Mouse (Mus musculus): Measurements from ENCODE around the gene Thsd7b.

The Thsd7b gene

DNA sequence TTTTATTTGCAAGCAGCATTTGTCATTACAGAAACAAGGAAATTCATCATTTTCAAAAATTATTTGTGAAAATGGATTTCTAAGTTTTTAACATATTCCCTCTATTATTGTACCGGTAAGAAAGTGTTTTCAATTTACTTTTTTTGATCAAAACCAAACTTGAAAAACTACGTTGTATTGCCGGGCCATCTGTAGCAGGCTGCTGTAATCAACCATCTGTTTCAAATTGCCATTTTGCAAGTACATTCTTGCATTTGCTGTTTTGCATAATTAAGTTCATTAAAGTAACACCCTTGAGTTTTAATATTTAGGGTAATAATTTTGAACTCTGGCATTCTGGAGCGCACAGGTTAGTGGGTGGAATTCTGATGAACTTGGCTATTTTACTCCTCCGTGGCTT is 246.6 kb downstream of the Thsd7b start:
- no peak for DNase-seq (ENCODE audit: low spot score in 2 of 2)

GRCm38 (mm10) chr1:129526967-129527366 is 253.9 kb downstream of the Thsd7b start:
- DNase-seq (ENCODE audit: low spot score in 2 of 2): no peak

GRCm38 (mm10) chr1:129532206-129532605 is 259.1 kb downstream of the Thsd7b start:
- no peak for DNase-seq (ENCODE audit: low spot score in 2 of 2)

DNA sequence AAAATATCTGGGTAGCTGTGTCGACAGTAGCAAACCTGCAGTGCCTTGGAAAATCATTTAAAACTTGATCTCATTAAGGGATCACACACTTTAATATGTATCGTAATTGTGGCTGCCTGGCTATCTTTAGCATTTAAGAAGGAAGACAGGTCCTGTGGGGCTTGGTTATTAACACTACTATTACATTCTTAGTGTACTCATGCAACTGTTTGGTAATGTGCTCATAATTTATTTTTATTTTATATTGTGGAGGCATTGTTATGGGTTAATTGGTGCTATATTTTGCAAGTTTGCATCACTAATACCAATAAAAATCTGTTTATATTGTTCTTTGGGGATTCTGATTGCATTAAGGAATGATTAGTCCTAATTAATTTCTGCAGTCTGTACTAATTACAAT is 265.4 kb downstream of the Thsd7b start:
- DNase-seq (ENCODE audit: low spot score in 2 of 2): no peak

DNA sequence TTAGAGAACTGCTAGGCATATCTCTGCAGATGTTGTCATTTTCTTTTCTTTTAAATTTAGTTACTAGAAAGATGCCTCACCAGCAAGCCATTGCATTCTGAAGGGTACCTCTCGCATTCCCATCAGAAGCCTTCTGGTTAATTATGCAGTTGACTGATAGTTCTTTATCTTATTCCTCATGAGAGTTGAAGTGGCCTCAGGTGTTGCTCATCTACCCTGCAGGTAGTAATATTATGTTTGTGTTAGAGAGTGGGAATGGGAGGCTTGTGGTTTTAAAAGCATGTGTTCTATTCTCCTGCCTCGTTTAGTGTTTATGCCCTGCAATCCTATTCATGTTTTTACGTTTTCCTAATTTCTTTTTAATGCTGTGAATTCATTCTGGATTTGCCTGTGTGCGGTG is 265.9 kb downstream of the Thsd7b start:
- DNase-seq (ENCODE audit: low spot score in 2 of 2): no peak

DNA sequence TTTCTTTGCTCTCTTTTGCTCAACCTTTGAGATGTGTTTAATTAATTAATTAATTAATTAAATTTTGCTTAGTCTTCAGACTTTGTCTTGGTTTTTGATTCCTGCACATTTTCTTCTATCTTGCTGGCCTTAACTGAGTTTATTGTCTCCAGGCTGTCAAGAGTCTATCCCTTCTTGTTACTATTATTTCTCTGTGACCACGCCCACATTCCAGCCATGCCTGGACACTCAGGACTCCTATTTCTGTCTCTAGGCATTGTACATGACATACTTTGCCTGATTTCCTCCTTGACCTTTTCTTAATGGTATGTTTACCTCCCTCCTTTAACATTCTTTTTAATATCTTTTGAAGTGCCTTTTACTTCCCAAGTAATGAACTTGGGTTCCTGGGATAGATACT is 267.6 kb downstream of the Thsd7b start:
- DNase-seq (ENCODE audit: low spot score in 2 of 2): no peak

GRCm38 (mm10) chr1:129542563-129543146 is 269.6 kb downstream of the Thsd7b start:
- DNase-seq (ENCODE audit: low spot score in 2 of 2): no peak

GRCm38 (mm10) chr1:129543169-129543568 is 270.1 kb downstream of the Thsd7b start:
- no peak for DNase-seq (ENCODE audit: low spot score in 2 of 2)

GRCm38 (mm10) chr1:129558054-129558453 is 285.0 kb downstream of the Thsd7b start:
- DNase-seq (ENCODE audit: low spot score in 2 of 2): no peak

- DNase-seq (ENCODE audit: low spot score in 2 of 2): no peak
Measured at GRCm38 (mm10) chr1:129559137-129559536, 286.0 kb downstream of the Thsd7b start.

DNA sequence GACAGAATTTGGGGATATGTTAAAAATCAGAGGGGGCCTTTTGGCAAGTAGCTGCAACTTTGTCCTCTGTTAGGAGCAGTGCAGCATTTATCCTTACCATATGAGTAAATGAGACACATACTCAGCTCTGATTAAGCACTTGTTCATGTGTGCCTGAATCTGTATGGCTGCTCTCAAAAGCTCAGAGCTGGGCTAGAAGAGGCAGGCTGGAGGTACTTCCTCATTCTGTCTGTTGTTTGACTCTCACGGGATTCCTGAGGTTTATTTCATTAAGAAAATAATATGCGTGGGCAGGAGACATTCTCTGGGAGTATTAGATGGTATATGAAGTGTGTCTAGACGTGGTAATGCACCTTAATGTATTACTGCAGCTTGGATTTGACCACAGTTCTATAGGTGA is 286.7 kb downstream of the Thsd7b start:
- DNase-seq (ENCODE audit: low spot score in 2 of 2): no peak

- no peak for DNase-seq (ENCODE audit: low spot score in 2 of 2)
Measured at GRCm38 (mm10) chr1:129562707-129563106, 289.6 kb downstream of the Thsd7b start.

DNA sequence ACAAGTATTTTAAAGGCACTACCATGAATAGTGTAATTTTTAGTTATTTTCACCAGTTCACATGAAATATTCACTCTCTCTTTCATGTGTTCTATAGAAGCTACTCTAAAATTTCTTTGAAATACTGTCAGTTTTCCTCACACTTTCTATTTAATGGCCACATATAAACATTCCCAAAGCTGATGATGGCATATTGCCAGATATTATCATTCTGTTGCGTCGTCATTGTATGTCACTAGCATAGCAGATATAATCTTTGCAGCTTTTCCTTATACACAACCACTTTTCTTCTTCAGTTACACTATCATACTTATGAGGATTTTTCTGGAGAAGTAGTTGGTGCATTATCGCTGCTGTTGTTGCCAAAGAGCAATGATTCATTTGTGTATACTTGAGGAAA is 297.4 kb downstream of the Thsd7b start:
- no peak for DNase-seq (ENCODE audit: low spot score in 2 of 2)

GRCm38 (mm10) chr1:129579955-129580354 is 306.9 kb downstream of the Thsd7b start:
- no peak for DNase-seq (ENCODE audit: low spot score in 2 of 2)

- DNase-seq (ENCODE audit: low spot score in 2 of 2): no peak
Measured at GRCm38 (mm10) chr1:129586635-129587034, 313.5 kb downstream of the Thsd7b start.

DNA sequence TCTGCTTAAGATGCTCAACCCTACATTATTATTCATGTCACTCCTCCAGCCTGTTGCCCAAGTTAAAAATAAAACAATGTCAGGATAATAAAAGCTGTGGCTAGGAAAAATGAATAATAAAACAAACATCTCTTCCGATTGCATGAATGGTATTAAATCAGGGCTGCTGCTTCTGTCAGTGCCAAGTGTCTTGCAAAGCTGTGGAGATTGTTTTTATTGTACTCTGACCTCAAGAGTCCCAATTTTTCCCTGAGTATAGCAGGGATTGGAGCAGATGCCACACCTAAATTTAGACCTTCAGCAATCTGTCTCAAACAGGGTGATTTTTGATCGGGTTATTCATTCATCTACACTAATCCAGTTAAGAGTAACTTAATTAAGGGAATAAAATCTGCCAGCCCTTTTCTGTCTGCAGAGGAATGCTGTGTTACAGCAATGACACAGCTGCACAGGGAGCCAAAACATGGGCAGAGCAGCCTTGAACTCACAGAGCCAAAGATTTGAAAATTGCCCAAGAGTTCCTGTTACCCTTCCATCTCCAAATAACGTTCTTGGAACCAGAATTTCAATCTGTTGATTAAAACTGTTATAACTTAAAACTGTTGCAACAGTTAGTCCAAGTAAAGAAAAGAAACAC is 316.4 kb downstream of the Thsd7b start:
- DNase-seq (ENCODE audit: low spot score in 2 of 2): no peak

GRCm38 (mm10) chr1:129595447-129595846 is 322.3 kb downstream of the Thsd7b start:
- DNase-seq (ENCODE audit: low spot score in 2 of 2): no peak

DNA sequence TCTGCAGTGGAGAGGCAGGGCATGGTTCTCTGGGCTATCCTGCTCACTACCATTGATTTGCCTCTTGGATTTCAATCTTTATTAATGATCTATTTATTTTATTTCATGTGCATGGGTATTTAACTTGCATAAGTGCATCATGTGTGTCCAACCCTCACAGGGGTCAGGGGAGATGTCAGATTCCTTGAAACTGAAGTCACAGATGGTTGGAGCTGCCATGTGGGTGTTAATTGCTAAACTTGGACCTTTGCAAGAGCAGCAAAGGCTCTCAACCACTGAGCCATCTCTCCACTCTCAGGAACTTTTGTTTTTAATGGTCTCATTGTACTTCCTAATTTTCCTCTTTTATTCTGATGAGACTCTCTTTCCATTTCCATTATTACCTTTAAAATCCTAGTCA is 327.8 kb downstream of the Thsd7b start:
- DNase-seq (ENCODE audit: low spot score in 2 of 2): no peak

- no peak for DNase-seq (ENCODE audit: low spot score in 2 of 2)
Measured at GRCm38 (mm10) chr1:129602284-129602683, 329.2 kb downstream of the Thsd7b start.

GRCm38 (mm10) chr1:129608395-129608794 is 335.3 kb downstream of the Thsd7b start:
- no peak for DNase-seq (ENCODE audit: low spot score in 2 of 2)

DNA sequence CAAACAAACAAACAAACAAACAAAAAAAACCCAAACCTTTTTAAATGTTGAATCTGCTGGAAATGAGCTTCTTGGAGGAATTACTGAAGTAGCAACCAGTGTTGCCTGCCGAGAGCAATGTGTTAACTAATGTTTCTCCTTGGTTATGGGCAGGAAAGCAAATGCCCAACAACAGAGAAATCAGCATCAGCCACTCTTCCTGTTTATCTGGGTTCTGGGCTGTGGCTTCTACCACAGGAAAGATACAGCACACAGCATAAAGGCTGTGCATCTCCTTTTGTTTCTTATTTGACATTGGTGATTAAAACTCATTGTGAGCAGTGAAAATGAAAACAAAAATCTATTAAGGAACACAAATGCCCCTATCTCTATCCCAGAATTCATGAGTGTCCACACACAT is 343.0 kb downstream of the Thsd7b start:
- DNase-seq (ENCODE audit: low spot score in 2 of 2): no peak

DNA sequence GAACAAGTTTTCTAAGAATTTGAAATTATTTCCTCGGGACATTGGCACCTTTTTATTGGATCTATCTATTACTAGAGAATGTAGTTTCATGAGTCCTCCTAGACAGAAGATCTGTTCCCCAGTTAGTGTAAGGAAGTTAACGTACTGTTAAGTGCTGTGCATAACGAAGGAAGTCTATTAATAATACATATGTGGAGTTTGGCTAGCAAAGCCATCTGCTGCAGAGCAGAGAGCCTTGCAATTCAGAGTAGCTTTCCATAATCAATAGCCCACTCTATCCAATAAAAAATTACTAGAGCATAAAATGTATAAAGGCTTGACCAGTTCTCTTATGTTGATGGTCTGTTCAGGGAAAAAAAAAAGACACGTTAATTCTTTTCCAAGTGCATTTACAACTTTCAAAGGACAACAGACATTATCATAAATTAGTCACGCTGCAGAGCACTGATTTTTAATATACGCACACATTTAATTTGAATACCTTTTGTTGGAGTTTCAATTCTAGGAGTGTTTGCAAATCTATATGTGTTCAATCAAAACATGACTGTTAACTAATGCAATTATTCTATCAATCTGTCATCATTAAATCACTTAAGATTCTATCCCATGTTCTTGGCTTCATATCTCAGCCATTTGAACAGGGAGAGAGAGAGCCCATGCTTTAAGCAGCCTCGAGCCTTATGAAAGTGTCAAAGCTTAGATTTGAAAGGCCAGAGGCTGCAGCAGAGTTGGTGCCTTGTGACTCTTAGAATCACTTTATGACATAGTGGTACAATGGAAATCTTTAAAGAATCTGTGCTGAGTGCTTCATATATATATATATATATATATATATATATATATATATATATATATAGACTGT is 346.6 kb downstream of the Thsd7b start:
- DNase-seq (ENCODE audit: low spot score in 2 of 2): no peak

- no peak for DNase-seq (ENCODE audit: low spot score in 2 of 2)
Measured at GRCm38 (mm10) chr1:129624519-129624918, 351.4 kb downstream of the Thsd7b start.

All from spleen, postnatal 4 days (tissue).